Mouse (Mus musculus) ES-Bruce4 (cell line): Measurements from ENCODE around the gene Vgll4. TPM values are rescaled to one million over a fixed set of nuclear protein-coding genes. Genes with fewer than 3 reads are reported as not detected.

Experiments used
- H3K27ac ChIP-seq: 2 replicates; pipeline ENCODE4 v1.5.1; 2012; ENCODE audit warnings: low read length, inconsistent platforms; ENCODE audit not compliant: insufficient read depth
- H3K27me3 ChIP-seq: 2 replicates; pipeline ENCODE4 v1.6.1; 2012; ENCODE audit warnings: mild to moderate bottlenecking, low read length, inconsistent platforms; ENCODE audit not compliant: control insufficient read depth, poor library complexity, insufficient read depth, severe bottlenecking
- H3K36me3 ChIP-seq: 2 replicates; pipeline ENCODE4 v1.6.1; 2012; ENCODE audit warnings: inconsistent platforms, mild to moderate bottlenecking, low read length, moderate library complexity; ENCODE audit not compliant: control insufficient read depth, poor library complexity, insufficient read depth, severe bottlenecking
- H3K4me1 ChIP-seq: one replicate; pipeline ENCODE4 v1.8.1; 2011; ENCODE audit warnings: low read length; ENCODE audit not compliant: control insufficient read depth, insufficient read depth
- H3K4me3 ChIP-seq: 2 replicates; pipeline ENCODE4 v1.5.1; 2011; ENCODE audit warnings: low read depth, mild to moderate bottlenecking, low read length
- H3K9ac ChIP-seq: 2 replicates; pipeline ENCODE4 v1.6.1; 2012; ENCODE audit warnings: low read depth, mild to moderate bottlenecking, inconsistent platforms; ENCODE audit not compliant: poor library complexity, severe bottlenecking
- H3K9me3 ChIP-seq: replicated peaks from 2 replicates; pipeline ENCODE4 v1.6.1; 2012; ENCODE audit warnings: mild to moderate bottlenecking, low read length, inconsistent platforms; ENCODE audit not compliant: control insufficient read depth, poor library complexity, insufficient read depth, severe bottlenecking
- CTCF ChIP-seq: IDR thresholded peaks from one replicate; pipeline ENCODE4 v1.8.1; 2011; ENCODE audit warnings: low read depth, low read length
- EP300 ChIP-seq: IDR thresholded peaks from 2 replicates; pipeline ENCODE4 v1.6.1; 2011; ENCODE audit warnings: low read depth, low read length; ENCODE audit not compliant: insufficient read depth
- POLR2A ChIP-seq: IDR thresholded peaks from one replicate; pipeline ENCODE4 v1.8.1; 2011; ENCODE audit warnings: low read length; ENCODE audit not compliant: insufficient read depth
- polyA plus RNA-seq: library from polyadenylated mRNA; stranded (reverse); fragments of >200 nt; gene quantifications from 2 replicates; pipeline ENCODE4 v1.2.4, GENCODE M21; 2011; ENCODE audit warnings: low read depth; ENCODE audit not compliant: missing spikeins, insufficient read depth, insufficient read length

The Vgll4 gene
- polyA plus RNA-seq, 1 experiment, result 37.3 TPM

DNA sequence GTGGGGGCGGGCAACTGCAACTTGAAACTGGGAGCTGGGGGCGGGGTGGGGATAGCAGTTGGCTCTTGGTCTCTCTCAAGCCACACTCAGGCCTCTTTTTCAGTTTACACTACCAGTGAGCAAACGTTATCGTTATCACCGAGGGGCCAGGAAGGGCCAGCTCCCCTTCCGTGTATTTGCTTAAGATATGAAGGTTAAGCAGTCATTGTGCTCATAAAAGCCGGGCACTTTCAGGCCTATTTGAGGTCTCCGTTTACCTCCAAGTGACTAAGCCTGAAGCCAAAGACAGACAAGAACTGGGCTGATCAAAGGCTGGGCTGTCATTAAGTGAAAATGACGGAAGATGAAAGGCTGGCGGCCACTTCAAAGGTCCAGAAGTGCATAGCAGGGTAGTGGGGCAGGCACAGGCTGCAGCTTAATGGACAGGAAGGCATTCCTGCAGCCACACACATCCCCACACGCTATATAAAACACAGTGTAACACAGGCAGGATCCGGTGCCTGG, 68.4 kb downstream of the Vgll4 start:
- H3K27me3 ChIP-seq, result no peaks in the 10 kb centered on the region
- H3K27ac ChIP-seq, result no peak overlapping the region
- H3K9me3 ChIP-seq, result no peaks in the 10 kb centered on the region
- H3K4me1 ChIP-seq, result peaks cover 2% of the 10 kb centered on the region
- TF ChIP-seq CTCF (no peak), EP300 (no peak), POLR2A (no peak)
- H3K9ac ChIP-seq, result no peak overlapping the region
- H3K36me3 ChIP-seq, result no peaks in the 10 kb centered on the region
- no peak overlapping the region for H3K4me3 ChIP-seq

GRCm38 (mm10) chr6:114900194-114900593, 69.6 kb downstream of the Vgll4 start:
- no peak overlapping the region for H3K4me3 ChIP-seq
- H3K9ac ChIP-seq, result no peak overlapping the region
- no peaks in the 10 kb centered on the region for H3K36me3 ChIP-seq

DNA sequence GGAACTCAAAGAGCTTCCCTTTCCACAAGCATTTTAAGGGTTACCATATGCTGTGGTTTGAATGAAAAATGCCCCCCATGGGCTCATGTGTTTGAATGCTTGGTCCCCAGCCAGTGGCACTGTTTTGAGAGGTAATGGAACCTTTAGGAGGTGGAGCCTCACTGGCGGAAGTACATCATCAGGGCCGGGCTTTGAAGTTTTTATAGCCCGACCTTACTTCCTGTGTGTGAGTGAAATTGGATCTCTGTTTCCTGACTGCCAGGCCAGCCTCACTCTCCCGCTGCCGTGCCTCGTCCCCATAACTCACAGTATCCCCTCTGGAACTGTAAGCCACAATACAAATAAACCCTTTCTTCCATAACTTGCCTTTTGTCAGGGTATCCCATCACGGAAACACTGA, 70.1 kb downstream of the Vgll4 start:
- Histone ChIP-seq H3K9me3 (no peaks in the 10 kb centered on the region), H3K9ac (no peak overlapping the region), H3K36me3 (no peaks in the 10 kb centered on the region), H3K27ac (no peak overlapping the region), H3K4me3 (no peak overlapping the region), H3K4me1 (peaks cover 2% of the 10 kb centered on the region), H3K27me3 (no peaks in the 10 kb centered on the region)
- TF ChIP-seq CTCF (no peak), POLR2A (no peak), EP300 (no peak)

More at GRCm38 (mm10) chr6:114900194-114900593, 69.6 kb downstream of the Vgll4 start:
- Histone ChIP-seq H3K4me1 (peaks cover 2% of the 10 kb centered on the region), H3K27me3 (no peaks in the 10 kb centered on the region), H3K27ac (no peak overlapping the region), H3K9me3 (no peaks in the 10 kb centered on the region)
- TF ChIP-seq EP300 (no peak), CTCF (no peak), POLR2A (no peak)

- Histone ChIP-seq H3K4me1 (peaks cover 2% of the 10 kb centered on the region), H3K27me3 (no peaks in the 10 kb centered on the region), H3K27ac (no peak overlapping the region), H3K36me3 (no peaks in the 10 kb centered on the region), H3K4me3 (no peak overlapping the region), H3K9ac (no peak overlapping the region), H3K9me3 (no peaks in the 10 kb centered on the region)
- TF ChIP-seq CTCF (no peak), POLR2A (no peak), EP300 (no peak)
Measured at GRCm38 (mm10) chr6:114898949-114899348, 70.8 kb downstream of the Vgll4 start.

- Histone ChIP-seq H3K4me1 (peaks cover 1% of the 10 kb centered on the region), H3K4me3 (no peak overlapping the region), H3K36me3 (no peaks in the 10 kb centered on the region), H3K27ac (no peak overlapping the region), H3K27me3 (no peaks in the 10 kb centered on the region), H3K9ac (no peak overlapping the region), H3K9me3 (no peaks in the 10 kb centered on the region)
- TF ChIP-seq CTCF (no peak), POLR2A (no peak), EP300 (no peak)
Measured at GRCm38 (mm10) chr6:114896281-114896680, 73.5 kb downstream of the Vgll4 start.

GRCm38 (mm10) chr6:114895191-114895590, 74.6 kb downstream of the Vgll4 start:
- no peak for TF ChIP-seq EP300
- TF ChIP-seq POLR2A, result no peak
- TF ChIP-seq CTCF, result no peak
- Histone ChIP-seq H3K9ac (no peak overlapping the region), H3K4me3 (no peak overlapping the region), H3K27me3 (no peaks in the 10 kb centered on the region), H3K27ac (no peak overlapping the region), H3K36me3 (no peaks in the 10 kb centered on the region), H3K9me3 (no peaks in the 10 kb centered on the region), H3K4me1 (no peaks in the 10 kb centered on the region)
